8 mouse cellular contexts compared by ENCODE assay signal in genomic region chr2:130451086-130451726, GRCm38 (mm10). TPM values are rescaled to one million over a fixed set of nuclear protein-coding genes. Genes with fewer than 3 reads are reported as not detected.
DNase-seq lines count a peak whose midpoint lies in the region; ATAC-seq and TF ChIP-seq lines count a peak whose summit lies in the region.

No protein-coding gene starts in this region.

- peak overlapping the region; percentile 76 to 91 (median 89) for H3K4me3 ChIP-seq in CH12.LX (replicated peaks in 1 of 3; ENCODE audit: low read depth in 2 of 3, low read length in 2 of 3, poor library complexity in 1 of 3)
- H3K4me3 ChIP-seq in heart, embryonic 13.5 days: peak overlapping the region; percentile 86
- peak overlapping the region; percentile 70 to 83 for H3K4me3 ChIP-seq in liver, embryonic 14.5 days (ENCODE audit: insufficient read depth in 1 of 2, low read depth in 2 of 2, low read length in 2 of 2)

- peaks cover 0 to 5% of the 10 kb centered on the region in 2 experiments for H3K36me3 ChIP-seq in CH12.LX (replicated peaks in 1 of 2; ENCODE audit: control insufficient read depth in 1 of 2, insufficient read depth in 1 of 2, low read length in 1 of 2)
- H3K36me3 ChIP-seq in heart, embryonic 13.5 days: no peaks in the 10 kb centered on the region
- H3K36me3 ChIP-seq in liver, embryonic 14.5 days (replicated peaks; ENCODE audit: control insufficient read depth, insufficient read depth, low read depth): no peaks in the 10 kb centered on the region

- peaks cover 0 to 32% of the 10 kb centered on the region in 2 experiments; a peak in 2 of 4 replicates for H3K4me1 ChIP-seq in CH12.LX (ENCODE audit: control insufficient read depth in 1 of 2, insufficient read depth in 2 of 2)
- H3K4me1 ChIP-seq in heart, embryonic 13.5 days: peaks cover 46% of the 10 kb centered on the region
- H3K4me1 ChIP-seq in liver, embryonic 14.5 days (replicated peaks; ENCODE audit: control insufficient read depth in 2 of 2, insufficient read depth in 2 of 2, low read length in 1 of 2): peaks cover 16 to 30% of the 10 kb centered on the region in 2 experiments

- no peak for TF ChIP-seq CTCF in CH12.LX (conservative IDR thresholded peaks at IDR 0.05 in 1 of 2, IDR thresholded peaks at IDR 0.05 in 1 of 2; ENCODE audit: low read depth in 2 of 2, low read length in 2 of 2)
- no peak for TF ChIP-seq CTCF in liver, embryonic 14.5 days (IDR thresholded peaks at IDR 0.05; ENCODE audit: low read depth)

- DNase-seq in heart, adult 11 months: peak; percentile 89
- DNase-seq in heart, adult 8-10 months (ENCODE audit: low spot score): no peak
- DNase-seq in CH12.LX (ENCODE audit: extremely low read depth): no peak
- DNase-seq in liver, embryonic 14.5 days (ENCODE audit: low read depth in 3 of 3, low spot score in 3 of 3): no peak
- DNase-seq in right cerebral cortex, postnatal 25 days: no peak
- DNase-seq in embryo, embryonic 10.5 days (ENCODE audit: low spot score): no peak

- TF ChIP-seq POLR2A in CH12.LX (IDR thresholded peaks at IDR 0.05; ENCODE audit: low read depth, low read length): no peak

- H3K79me2 ChIP-seq in CH12.LX (replicated peaks; ENCODE audit: control insufficient read depth, extremely low read depth, insufficient read depth, poor library complexity, severe bottlenecking): peaks cover 20% of the 10 kb centered on the region

- no peak for ATAC-seq in heart, embryonic 13.5 days (ENCODE audit: extremely low read depth, insufficient number of reproducible peaks, low FRiP score, low TSS enrichment)
- no peak for ATAC-seq in liver, embryonic 14.5 days (ENCODE audit: insufficient read depth)
- no peak for ATAC-seq in megakaryocyte-erythroid progenitor cell, adult 5-6 weeks (replicated peaks; ENCODE audit: low FRiP score, low TSS enrichment, poor library complexity, severe bottlenecking)

- H3K27ac ChIP-seq in CH12.LX (ENCODE audit: insufficient read depth, low read depth): no peak overlapping the region
- no peak overlapping the region for H3K27ac ChIP-seq in heart, embryonic 13.5 days (replicated peaks)
- H3K27ac ChIP-seq in liver, embryonic 14.5 days: no peak overlapping the region

- TF ChIP-seq EP300 in CH12.LX (IDR thresholded peaks at IDR 0.05; ENCODE audit: low read length): no peak
- no peak for TF ChIP-seq EP300 in liver, embryonic 14.5 days (IDR thresholded peaks at IDR 0.05; ENCODE audit: low read depth)

- H3K4me2 ChIP-seq in CH12.LX (ENCODE audit: insufficient read depth, low read depth, poor library complexity, severe bottlenecking): peak overlapping the region; percentile 74
- peak overlapping the region; percentile 77 for H3K4me2 ChIP-seq in heart, embryonic 13.5 days
- H3K4me2 ChIP-seq in liver, embryonic 14.5 days (ENCODE audit: low read depth): peak overlapping the region; percentile 74

- in situ Hi-C loops in CH12.LX (cut with MboI; ENCODE audit: low pct_ligation_motif_present, low pct_unique_long_range_greater_than_20kb, low sequenced_read_pairs): no loop called here

- TF ChIP-seq RAD21 in CH12.LX (IDR thresholded peaks at IDR 0.05; ENCODE audit: low read depth, low read length): no peak

- peak overlapping the region; percentile 55; the same call in 1 of the 2 replicates for H3K9ac ChIP-seq in CH12.LX (ENCODE audit: insufficient read depth, low read depth)
- peak overlapping the region; percentile 93 for H3K9ac ChIP-seq in heart, embryonic 13.5 days
- H3K9ac ChIP-seq in liver, embryonic 14.5 days (replicated peaks): peak overlapping the region; percentile 90

- H3K27me3 ChIP-seq in CH12.LX (replicated peaks): no peaks in the 10 kb centered on the region
- peaks cover 6% of the 10 kb centered on the region for H3K27me3 ChIP-seq in heart, embryonic 13.5 days (replicated peaks)
- peaks cover 6% of the 10 kb centered on the region for H3K27me3 ChIP-seq in liver, embryonic 14.5 days (ENCODE audit: control insufficient read depth, insufficient read depth, low read length)

- dilution Hi-C loops in CH12.LX (cut with MboI; ENCODE audit: extremely low pct_ligation_motif_present, extremely low pct_unique_long_range_greater_than_20kb, low sequenced_read_pairs): no loop called here

- no peaks in the 10 kb centered on the region for H3K9me3 ChIP-seq in CH12.LX (replicated peaks; ENCODE audit: low read length)
- no peaks in the 10 kb centered on the region for H3K9me3 ChIP-seq in heart, embryonic 13.5 days
- no peaks in the 10 kb centered on the region for H3K9me3 ChIP-seq in liver, embryonic 14.5 days (ENCODE audit: control insufficient read depth, low read length)

- WGBS in heart, embryonic 13.5 days: 59% methylated on average over 14 of the region's 14 CpGs
- 73% methylated on average over 14 of the region's 14 CpGs for WGBS in liver, embryonic 14.5 days (ENCODE audit: insufficient replicate concordance)

TF ChIP-seq in CH12.LX, 34 proteins besides CTCF, POLR2A, EP300 and RAD21 (continues in another document):
- TF ChIP-seq NELFE (IDR thresholded peaks at IDR 0.05; ENCODE audit: low read depth, low read length) (no peak), ZMIZ1 (IDR thresholded peaks at IDR 0.05; ENCODE audit: low read depth, low read length) (no peak), ZKSCAN1 (IDR thresholded peaks at IDR 0.05; ENCODE audit: borderline replicate concordance, low read depth, low read length) (no peak), UBTF (IDR thresholded peaks at IDR 0.05; ENCODE audit: low read depth, low read length) (no peak), HCFC1 (IDR thresholded peaks at IDR 0.05; ENCODE audit: low read depth, low read length) (no peak), JUND (conservative IDR thresholded peaks at IDR 0.05; ENCODE audit: low read depth, low read length) (no peak), MAX (IDR thresholded peaks at IDR 0.05; ENCODE audit: low read length) (no peak), JUN (IDR thresholded peaks at IDR 0.05; ENCODE audit: insufficient read depth, low read depth, low read length) (no peak), POLR2AphosphoS2 (IDR thresholded peaks at IDR 0.05; ENCODE audit: low read depth, low read length) (no peak), IRF4 (IDR thresholded peaks at IDR 0.05; ENCODE audit: low read depth, low read length) (no peak), ETS1 (conservative IDR thresholded peaks at IDR 0.05; ENCODE audit: low read depth, low read length) (no peak)

RNA-seq across cellular contexts. Expression of gene Ptpra, which starts 1.1 kb away (rescaled TPM):
- total RNA-seq in heart, adult 8-10 months (2022): 10 to 100 TPM; 44.2 to 48.0 (median 46.4) TPM
- total RNA-seq in CH12.LX (2012; rRNA removed) (36.0 and 38.5 TPM in 2 replicates), CH12.LX (2014; rRNA removed) (38.5 and 40.4 TPM in 2 replicates)
- 67.5 and 73.3 TPM in 2 replicates for polyA plus RNA-seq in CH12.LX (2012; ENCODE audit: insufficient read length, low read depth)
- 64.0 and 64.6 TPM in 2 replicates for polyA plus RNA-seq in heart, embryonic 13.5 days (2015; fragmentation: Nextera tagmentation; extraction: Ambion mirVana)
- 14.6 and 19.3 TPM in 2 replicates for polyA plus RNA-seq in liver, embryonic 14.5 days (2012; rRNA removed)
- polyA plus RNA-seq in liver, embryonic 14.5 days (2014; fragmentation: Nextera tagmentation; extraction: Ambion mirVana): 29.6 and 33.6 TPM in 2 replicates
- total RNA-seq in megakaryocyte-erythroid progenitor cell, adult 5-6 weeks (2014; fragmentation: Nextera tagmentation): 77.0 and 78.4 TPM in 2 replicates
- total RNA-seq in megakaryocyte-erythroid progenitor cell, adult 5-6 weeks (2017): 159 and 194 TPM in 2 replicates

RNA-seq across cellular contexts. Expression of gene Pced1a, which starts 26.7 kb away (rescaled TPM):
- 1 to 10 TPM; 6.1 to 7.2 (median 6.5) TPM for total RNA-seq in heart, adult 8-10 months (2022)
- 13.3 and 15.3 TPM in 2 replicates for total RNA-seq in CH12.LX (2012; rRNA removed)
- 9.6 and 11.6 TPM in 2 replicates for total RNA-seq in CH12.LX (2014; rRNA removed)
- polyA plus RNA-seq in CH12.LX (2012; ENCODE audit: insufficient read length, low read depth): 15.6 and 17.1 TPM in 2 replicates
- polyA plus RNA-seq in heart, embryonic 13.5 days (2015; fragmentation: Nextera tagmentation; extraction: Ambion mirVana): 7.0 and 7.1 TPM in 2 replicates
- 5.6 and 6.7 TPM in 2 replicates for polyA plus RNA-seq in liver, embryonic 14.5 days (2012; rRNA removed)
- polyA plus RNA-seq in liver, embryonic 14.5 days (2014; fragmentation: Nextera tagmentation; extraction: Ambion mirVana): 2.1 and 3.3 TPM in 2 replicates
- total RNA-seq in megakaryocyte-erythroid progenitor cell, adult 5-6 weeks (2014; fragmentation: Nextera tagmentation): 5.2 and 7.4 TPM in 2 replicates
- 7.2 and 8.2 TPM in 2 replicates for total RNA-seq in megakaryocyte-erythroid progenitor cell, adult 5-6 weeks (2017)

RNA-seq across cellular contexts. Expression of gene Vps16, which starts 27.1 kb away (rescaled TPM):
- total RNA-seq in heart, adult 8-10 months (2022): 10 to 100 TPM; 21.6 to 28.9 (median 24.7) TPM
- 105 and 119 TPM in 2 replicates for total RNA-seq in CH12.LX (2012; rRNA removed)
- total RNA-seq in CH12.LX (2014; rRNA removed): 76.7 and 98.4 TPM in 2 replicates
- polyA plus RNA-seq in CH12.LX (2012; ENCODE audit: insufficient read length, low read depth): 113 and 141 TPM in 2 replicates
- 51.8 and 55.4 TPM in 2 replicates for polyA plus RNA-seq in heart, embryonic 13.5 days (2015; fragmentation: Nextera tagmentation; extraction: Ambion mirVana)
- polyA plus RNA-seq in liver, embryonic 14.5 days (2012; rRNA removed): 34.1 and 38.3 TPM in 2 replicates
- polyA plus RNA-seq in liver, embryonic 14.5 days (2014; fragmentation: Nextera tagmentation; extraction: Ambion mirVana): 26.8 and 31.3 TPM in 2 replicates
- total RNA-seq in megakaryocyte-erythroid progenitor cell, adult 5-6 weeks (2014; fragmentation: Nextera tagmentation): 150 and 199 TPM in 2 replicates
- 123 and 151 TPM in 2 replicates for total RNA-seq in megakaryocyte-erythroid progenitor cell, adult 5-6 weeks (2017)

RNA-seq across cellular contexts. Expression of gene Tmem239, which starts 44.9 kb away (rescaled TPM):
- total RNA-seq in heart, adult 8-10 months (2022): not detected
- total RNA-seq in CH12.LX (2012; rRNA removed) (not detected in 2 replicates), CH12.LX (2014; rRNA removed) (not detected in 2 replicates)
- not detected in 2 replicates for polyA plus RNA-seq in CH12.LX (2012; ENCODE audit: insufficient read length, low read depth)
- polyA plus RNA-seq in heart, embryonic 13.5 days (2015; fragmentation: Nextera tagmentation; extraction: Ambion mirVana): 0.11 TPM in 1 of 2 replicates, not detected in the other
- not detected in 2 replicates for polyA plus RNA-seq in liver, embryonic 14.5 days (2012; rRNA removed)
- not detected in 2 replicates for polyA plus RNA-seq in liver, embryonic 14.5 days (2014; fragmentation: Nextera tagmentation; extraction: Ambion mirVana)
- not detected in 2 replicates for total RNA-seq in megakaryocyte-erythroid progenitor cell, adult 5-6 weeks (2014; fragmentation: Nextera tagmentation)
- not detected in 2 replicates for total RNA-seq in megakaryocyte-erythroid progenitor cell, adult 5-6 weeks (2017)

RNA-seq across cellular contexts. Expression of gene 1700020A23Rik, which starts 46.1 kb away (rescaled TPM):
- total RNA-seq in heart, adult 8-10 months (2022): not detected
- not detected in 2 replicates for total RNA-seq in CH12.LX (2012; rRNA removed)
- not detected in 2 replicates for total RNA-seq in CH12.LX (2014; rRNA removed)
- not detected in 2 replicates for polyA plus RNA-seq in CH12.LX (2012; ENCODE audit: insufficient read length, low read depth)
- polyA plus RNA-seq in heart, embryonic 13.5 days (2015; fragmentation: Nextera tagmentation; extraction: Ambion mirVana): not detected in 2 replicates
- polyA plus RNA-seq in liver, embryonic 14.5 days (2012; rRNA removed): not detected in 2 replicates
- not detected in 2 replicates for polyA plus RNA-seq in liver, embryonic 14.5 days (2014; fragmentation: Nextera tagmentation; extraction: Ambion mirVana)
- not detected in 2 replicates for total RNA-seq in megakaryocyte-erythroid progenitor cell, adult 5-6 weeks (2014; fragmentation: Nextera tagmentation)
- not detected in 2 replicates for total RNA-seq in megakaryocyte-erythroid progenitor cell, adult 5-6 weeks (2017)
